Mouse (Mus musculus) MN1 (cell line): Measurements from ENCODE around the gene Mtrr.
A peak's percentile ranks its signal among the peaks of the same experiment; 100 is the strongest.

ENCODE experiments used
- DNase-seq: peaks from one replicate; pipeline ENCODE4 v3.0.0-alpha.2; 2016; ENCODE audit warnings: low spot score

The Mtrr gene

GRCm38 (mm10) chr13:68581747-68582516, at the start of gene Mtrr, which contains the start of gene Fastkd3:
Gene Mtrr (minus strand): TSS chr13:68582149.
Gene Fastkd3 (plus strand): TSS chr13:68582234.
- peak; percentile 98 for DNase-seq

GRCm38 (mm10) chr13:68627041-68627440, 45.1 kb upstream of the Mtrr start:
- no peak for DNase-seq

- DNase-seq = no peak
Measured at GRCm38 (mm10) chr13:68622792-68623191, 40.8 kb upstream of the Mtrr start.

GRCm38 (mm10) chr13:68607652-68608405, 25.9 kb upstream of the Mtrr start:
- DNase-seq = peak; percentile 21

- peak; percentile 36 for DNase-seq
Measured at GRCm38 (mm10) chr13:68605689-68606126, 23.8 kb upstream of the Mtrr start.

GRCm38 (mm10) chr13:68603085-68603484, 21.1 kb upstream of the Mtrr start:
- no peak for DNase-seq

GRCm38 (mm10) chr13:68601184-68601583, 19.2 kb upstream of the Mtrr start:
- peak; percentile 41 for DNase-seq

- DNase-seq = no peak
Measured at GRCm38 (mm10) chr13:68598953-68599352, 17.0 kb upstream of the Mtrr start.

GRCm38 (mm10) chr13:68597667-68598066, 15.7 kb upstream of the Mtrr start:
- no peak for DNase-seq

- no peak for DNase-seq
Measured at GRCm38 (mm10) chr13:68597199-68597598, 15.2 kb upstream of the Mtrr start, which contains the start of gene 1700001L19Rik. Gene 1700001L19Rik (plus strand): TSS chr13:68597421.

- DNase-seq = peak; percentile 38
Measured at GRCm38 (mm10) chr13:68593797-68594196, 11.8 kb upstream of the Mtrr start.

GRCm38 (mm10) chr13:68588352-68588751, 6.4 kb upstream of the Mtrr start:
- no peak for DNase-seq

- DNase-seq = no peak
Measured at GRCm38 (mm10) chr13:68585441-68585840, 3.5 kb upstream of the Mtrr start.

GRCm38 (mm10) chr13:68583961-68584360, 2.0 kb upstream of the Mtrr start:
- DNase-seq = no peak

- DNase-seq = peak; percentile 41
Measured at GRCm38 (mm10) chr13:68582517-68582780, 500 bp upstream of the Mtrr start.

- DNase-seq = no peak
Measured at GRCm38 (mm10) chr13:68581086-68581740, 736 bp downstream of the Mtrr start.

- DNase-seq = no peak
Measured at GRCm38 (mm10) chr13:68577945-68578344, 4.0 kb downstream of the Mtrr start.

GRCm38 (mm10) chr13:68574398-68574797, 7.6 kb downstream of the Mtrr start:
- no peak for DNase-seq

GRCm38 (mm10) chr13:68572966-68573913, 8.7 kb downstream of the Mtrr start:
- no peak for DNase-seq

GRCm38 (mm10) chr13:68572247-68572646, 9.7 kb downstream of the Mtrr start:
- no peak for DNase-seq

GRCm38 (mm10) chr13:68569589-68570336, 12.2 kb downstream of the Mtrr start:
- peak; percentile 72 for DNase-seq
